Mouse (Mus musculus) 416B (cell line): ENCODE measurements at regions not wholly inside any gene's neighbourhood (a gene's known extent, or its start where the extent isn't known, plus 50 kb on each side); places are given as distances from the start of the nearest gene placed in this dataset.
A peak's percentile ranks its signal among the peaks of the same experiment; 100 is the strongest.

Experiments used
- DNase-seq: peaks from one replicate; pipeline ENCODE4 v3.0.0; 2011; ENCODE audit warnings: low read depth

DNA sequence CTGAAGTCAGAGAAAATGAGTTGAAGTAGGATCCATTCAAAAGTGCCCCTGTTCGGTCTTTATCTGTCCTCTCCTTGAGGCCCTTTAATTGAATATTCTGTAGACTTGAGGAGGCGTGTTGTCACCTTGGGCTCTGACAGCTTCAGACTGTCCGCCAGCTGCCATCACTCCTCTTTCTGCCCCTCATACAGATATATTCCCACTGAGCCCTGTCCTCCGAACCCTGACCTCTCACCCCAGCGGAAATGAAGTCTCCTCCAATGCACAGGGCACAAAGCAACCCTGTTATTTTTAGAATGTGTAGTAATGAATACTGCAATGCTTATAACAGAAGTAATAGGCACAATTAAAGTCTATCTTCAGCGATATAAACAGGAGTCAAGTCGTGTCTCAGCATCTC, 117.4 kb upstream of the Gm14444 start:
- no peak for DNase-seq

GRCm38 (mm10) chr2:174897424-174897823, 112.6 kb upstream of the Gm14444 start:
- no peak for DNase-seq

GRCm38 (mm10) chr2:174899940-174900670, 109.9 kb upstream of the Gm14444 start:
- DNase-seq = no peak

- peak; percentile 41 for DNase-seq
These were observed 109.4 kb upstream of the Gm14444 start for GRCm38 (mm10) chr2:174900671-174900991.

GRCm38 (mm10) chr2:174901801-174902200, 108.2 kb upstream of the Gm14444 start:
- DNase-seq = no peak

- DNase-seq = no peak
These were observed 106.4 kb upstream of the Gm14444 start for GRCm38 (mm10) chr2:174903627-174904026.

DNA sequence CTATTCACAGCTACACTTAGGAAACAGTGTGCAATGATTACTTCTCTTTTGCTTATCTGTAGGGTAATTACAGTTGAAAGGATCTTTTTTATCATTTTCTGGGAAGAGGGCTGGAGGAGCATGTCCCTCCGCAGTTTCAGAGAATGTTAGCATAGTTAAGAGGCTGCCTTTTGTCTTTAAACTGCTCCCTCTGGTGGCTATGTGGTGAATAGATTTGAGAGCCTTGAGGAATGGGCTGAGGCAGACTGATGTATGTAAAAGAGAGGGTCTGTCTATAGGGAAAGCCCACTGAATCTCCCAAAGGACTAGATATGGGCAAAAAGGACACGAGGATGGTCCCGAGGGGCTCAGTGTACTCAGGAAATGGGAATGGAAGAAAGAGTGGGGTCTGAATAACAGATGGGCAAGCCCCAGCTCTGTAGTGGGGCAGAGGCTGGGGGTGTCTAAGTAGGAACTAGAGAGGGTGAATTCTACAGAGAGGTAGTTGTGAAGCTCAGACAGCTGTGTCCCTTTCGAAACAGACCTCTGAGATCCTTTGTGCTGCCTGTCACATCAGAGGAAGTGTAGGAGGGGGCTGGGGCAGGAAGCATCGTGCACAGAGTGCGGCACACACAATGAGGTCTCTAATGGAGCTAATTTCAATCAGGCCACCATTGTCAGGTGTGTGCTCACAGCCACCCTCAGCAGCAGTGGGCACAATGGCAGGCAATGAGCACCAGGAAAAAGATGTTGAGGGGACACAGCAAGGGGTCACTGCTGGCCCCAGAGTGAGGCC, 104.0 kb upstream of the Gm14444 start:
- peak; percentile 32 for DNase-seq

GRCm38 (mm10) chr2:174917146-174917905, 92.7 kb upstream of the Gm14444 start:
- no peak for DNase-seq

- DNase-seq = no peak
These were observed 92.1 kb upstream of the Gm14444 start for GRCm38 (mm10) chr2:174917975-174918374.

DNA sequence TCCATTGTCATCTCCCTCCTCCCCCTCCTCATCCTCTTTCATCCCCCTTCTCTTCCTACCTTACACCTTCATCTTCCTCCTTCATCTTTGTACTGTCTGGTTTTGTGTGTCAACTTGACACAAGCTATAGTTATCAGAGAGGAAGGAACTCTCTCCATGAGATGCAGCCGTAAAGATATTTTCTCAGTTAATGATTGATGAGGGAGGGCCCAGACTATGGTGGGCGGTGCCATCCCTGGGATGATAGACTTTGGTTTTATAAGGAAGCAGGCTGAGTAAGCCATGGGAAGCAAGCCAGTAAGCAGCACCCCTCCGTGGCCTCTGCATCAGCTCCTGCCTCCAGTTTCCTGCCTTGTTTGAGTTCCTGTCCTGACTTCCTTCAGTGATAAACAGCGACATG, 87.8 kb upstream of the Gm14444 start:
- DNase-seq = no peak

DNA sequence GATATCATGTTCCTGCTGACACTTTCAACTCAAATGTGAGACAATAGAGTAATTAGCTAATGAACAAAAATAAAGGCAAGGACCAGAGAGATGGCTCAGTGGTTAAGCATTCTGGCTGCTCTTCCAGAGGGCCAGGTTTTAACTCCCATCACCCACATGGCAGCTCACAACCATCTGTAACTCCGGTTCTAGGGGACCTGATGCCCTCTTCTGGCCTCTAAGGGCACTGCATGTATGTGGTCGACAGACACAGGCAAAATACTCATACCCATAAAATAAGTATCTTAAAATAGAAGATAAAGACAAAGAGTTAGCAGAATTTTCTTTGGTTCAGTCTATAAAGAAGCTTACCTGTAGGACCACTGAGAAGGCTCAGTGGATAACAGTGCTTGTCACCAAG, 80.3 kb upstream of the Gm14444 start:
- no peak for DNase-seq

GRCm38 (mm10) chr2:174932137-174933012, 77.7 kb upstream of the Gm14444 start:
- peak; percentile 83 for DNase-seq

DNA sequence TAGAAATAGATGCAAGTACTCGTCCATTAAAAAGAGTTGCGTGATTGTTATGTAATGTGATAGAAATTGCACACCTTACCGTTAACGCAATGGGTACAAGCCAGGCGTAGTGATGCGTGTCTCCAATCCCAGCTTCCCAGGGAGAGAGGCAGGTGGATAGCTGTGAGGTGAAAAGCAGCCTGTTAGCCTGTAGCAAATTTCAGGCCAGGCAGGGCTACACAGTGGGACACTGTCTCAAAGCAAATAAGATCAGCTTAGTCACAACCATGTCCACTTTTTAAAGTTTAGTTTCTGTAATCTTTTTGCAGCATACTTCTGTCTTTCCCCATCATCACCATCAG, 77.1 kb upstream of the Gm14444 start:
- DNase-seq = no peak

DNA sequence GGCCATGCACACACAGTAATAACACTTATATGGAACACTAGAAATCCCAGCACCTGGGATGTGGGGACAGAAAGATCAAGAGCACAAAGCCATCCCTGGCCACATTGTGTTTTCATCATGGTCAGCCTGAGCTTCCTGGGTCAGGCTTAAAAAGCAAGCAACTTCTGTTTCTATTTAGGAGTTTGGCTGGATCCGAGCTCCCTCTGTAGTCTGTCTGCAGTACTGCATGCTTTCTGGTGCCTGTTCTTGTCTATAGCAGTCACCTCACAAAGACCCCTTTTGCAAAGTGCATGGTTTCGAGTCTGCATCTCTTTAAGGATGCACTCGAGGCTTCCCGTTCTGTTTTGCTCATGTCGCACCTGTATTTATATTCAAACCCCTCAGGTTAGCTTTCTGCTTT, 73.4 kb upstream of the Gm14444 start:
- peak; percentile 52 for DNase-seq

DNA sequence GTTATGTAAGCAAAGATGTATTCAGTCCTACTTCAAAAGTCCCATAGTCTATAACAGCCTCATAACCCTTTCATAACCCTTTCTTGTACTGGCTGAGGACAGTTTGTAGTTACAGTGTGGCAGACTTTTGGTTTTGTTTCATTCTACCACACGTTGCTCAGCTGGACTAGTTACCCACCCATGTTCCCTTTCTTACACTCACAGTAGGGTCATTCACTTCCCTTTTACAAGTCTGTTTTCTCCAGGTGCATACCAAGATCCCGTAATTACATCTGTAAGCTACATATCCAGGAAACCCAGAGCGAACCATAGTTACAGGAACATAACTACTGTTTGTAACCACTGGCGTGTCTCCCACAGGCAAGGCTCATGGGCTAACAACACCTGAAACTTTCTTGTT, 72.1 kb upstream of the Gm14444 start:
- DNase-seq = no peak

DNA sequence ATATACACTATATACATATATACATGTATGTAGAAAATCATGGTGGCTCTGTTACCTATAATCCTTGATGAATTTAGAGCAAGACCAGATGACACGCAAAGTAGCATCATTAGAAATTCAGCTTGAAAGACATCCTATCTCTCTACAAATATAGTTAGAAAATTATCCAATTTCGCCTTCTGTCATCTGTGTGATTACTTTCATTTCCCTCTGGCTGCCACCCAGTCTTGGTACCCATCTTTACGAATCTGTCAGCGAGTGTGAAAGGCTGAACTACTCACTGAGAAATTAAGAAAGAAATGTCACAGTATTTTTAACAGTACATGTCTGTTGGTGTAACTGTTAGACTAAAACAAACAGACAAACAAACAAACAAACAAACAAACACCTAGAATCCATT, 67.8 kb upstream of the Gm14444 start:
- no peak for DNase-seq

- no peak for DNase-seq
These were observed 61.9 kb upstream of the Gm14444 start for GRCm38 (mm10) chr2:174948106-174948505.
